Mouse (Mus musculus) hindbrain, embryonic 10.5 days (tissue): ENCODE measurements around the gene Zfand3. TPM values are rescaled to one million over a fixed set of nuclear protein-coding genes. Genes with fewer than 3 reads are reported as not detected.
A peak's percentile ranks its signal among the peaks of the same experiment; 100 is the strongest.

Source experiments
- DNase-seq: peaks from one replicate; pipeline ENCODE4 v3.0.0-alpha.2; 2017; ENCODE audit warnings: low spot score
- H3K27ac ChIP-seq: fragments of 300-500 bp; sonication (generic); 2 replicates; pipeline ENCODE4 v1.5.1; 2016; ENCODE audit warnings: mild to moderate bottlenecking, moderate library complexity
- H3K27me3 ChIP-seq: fragments of 300-500 bp; sonication (generic); 2 replicates; pipeline ENCODE4 v1.6.1; 2016; ENCODE audit warnings: mild to moderate bottlenecking; ENCODE audit not compliant: poor library complexity, insufficient read depth, severe bottlenecking
- H3K36me3 ChIP-seq: fragments of 300-500 bp; sonication (generic); 2 replicates; pipeline ENCODE4 v1.6.1; 2016; ENCODE audit warnings: mild to moderate bottlenecking, moderate library complexity
- H3K4me1 ChIP-seq: fragments of 300-500 bp; sonication (generic); replicated peaks from 2 replicates; pipeline ENCODE4 v1.6.1; 2016; ENCODE audit warnings: mild to moderate bottlenecking
- H3K4me3 ChIP-seq: fragments of 300-500 bp; sonication (generic); 2 replicates; pipeline ENCODE4 v1.5.1; 2016; ENCODE audit warnings: mild to moderate bottlenecking, moderate library complexity
- H3K9me3 ChIP-seq: fragments of 300-500 bp; sonication (generic); 2 replicates; pipeline ENCODE4 v1.6.1; 2016; ENCODE audit warnings: mild to moderate bottlenecking, moderate library complexity
- WGBS: fragments of 180-500 bp; shearing (Covaris S2); methylation state at CpG from one replicate; pipeline ENCODE4 v1.1.7; 2016; 5-methylcytosine and 5-hydroxymethylcytosine counted together
- polyA plus RNA-seq: library from polyadenylated mRNA; unstranded; fragments of >200 nt; fragmentation: Nextera tagmentation; extraction: Ambion mirVana; gene quantifications from 2 replicates; pipeline ENCODE4 v1.2.1, GENCODE M21; 2016

Zfand3 gene
- polyA plus RNA-seq, 1 experiment from 2014 or later = 97.7 TPM

- no peak overlapping the region for H3K4me3 ChIP-seq
- DNase-seq = no peak
- no peaks in the 10 kb centered on the region for H3K9me3 ChIP-seq
- peaks cover 17% of the 10 kb centered on the region; the same call in 1 of the 2 replicates for H3K36me3 ChIP-seq
- H3K27ac ChIP-seq = no peak overlapping the region
- WGBS = 89% methylated on average over 7 of the region's 7 CpGs
- H3K27me3 ChIP-seq = no peaks in the 10 kb centered on the region
- 0 out of 2 replicates have a peak, but pooled peaks cover 3% of the 10 kb centered on the region for H3K4me1 ChIP-seq
Observed at GRCm38 (mm10) chr17:30129220-30129619, 124.7 kb downstream of the Zfand3 start.

GRCm38 (mm10) chr17:30130326-30130725, 125.8 kb downstream of the Zfand3 start:
- 87% methylated on average over 4 of the region's 4 CpGs for WGBS

DNA sequence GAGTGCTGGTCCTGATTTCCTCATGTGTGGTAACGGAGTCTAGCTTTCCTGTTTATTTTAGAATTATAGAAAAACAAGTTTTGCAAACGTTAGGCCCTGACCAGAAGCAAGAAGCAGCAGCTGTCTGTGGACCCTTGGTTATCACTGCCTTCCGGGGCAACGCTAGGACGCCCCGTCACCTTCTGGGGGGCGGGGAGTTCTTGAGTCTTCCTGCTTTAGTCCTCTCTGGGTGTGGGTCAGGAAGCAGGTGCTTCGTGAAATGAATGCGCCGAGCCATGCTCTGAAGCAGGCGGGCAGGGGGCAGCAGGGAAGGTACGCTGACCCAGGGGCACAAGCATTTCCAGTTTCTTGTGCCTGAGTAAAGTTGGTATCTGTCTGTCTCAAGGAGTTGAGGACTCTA, 129.1 kb downstream of the Zfand3 start:
- H3K36me3 ChIP-seq = peaks cover 27% of the 10 kb centered on the region
- H3K9me3 ChIP-seq = no peaks in the 10 kb centered on the region
- no peak overlapping the region for H3K4me3 ChIP-seq
- no peak for DNase-seq
- 87% methylated on average over 12 of the region's 12 CpGs for WGBS
- H3K4me1 ChIP-seq = 0 out of 2 replicates have a peak, but pooled peaks cover 3% of the 10 kb centered on the region
- no peaks in the 10 kb centered on the region for H3K27me3 ChIP-seq
- no peak overlapping the region for H3K27ac ChIP-seq

More at GRCm38 (mm10) chr17:30130326-30130725, 125.8 kb downstream of the Zfand3 start:
- H3K27me3 ChIP-seq = no peaks in the 10 kb centered on the region
- no peak for DNase-seq
- H3K36me3 ChIP-seq = peaks cover 10% of the 10 kb centered on the region
- no peak overlapping the region for H3K4me3 ChIP-seq
- no peaks in the 10 kb centered on the region for H3K9me3 ChIP-seq
- H3K27ac ChIP-seq = no peak overlapping the region
- 0 out of 2 replicates have a peak, but pooled peaks cover 3% of the 10 kb centered on the region for H3K4me1 ChIP-seq

DNA sequence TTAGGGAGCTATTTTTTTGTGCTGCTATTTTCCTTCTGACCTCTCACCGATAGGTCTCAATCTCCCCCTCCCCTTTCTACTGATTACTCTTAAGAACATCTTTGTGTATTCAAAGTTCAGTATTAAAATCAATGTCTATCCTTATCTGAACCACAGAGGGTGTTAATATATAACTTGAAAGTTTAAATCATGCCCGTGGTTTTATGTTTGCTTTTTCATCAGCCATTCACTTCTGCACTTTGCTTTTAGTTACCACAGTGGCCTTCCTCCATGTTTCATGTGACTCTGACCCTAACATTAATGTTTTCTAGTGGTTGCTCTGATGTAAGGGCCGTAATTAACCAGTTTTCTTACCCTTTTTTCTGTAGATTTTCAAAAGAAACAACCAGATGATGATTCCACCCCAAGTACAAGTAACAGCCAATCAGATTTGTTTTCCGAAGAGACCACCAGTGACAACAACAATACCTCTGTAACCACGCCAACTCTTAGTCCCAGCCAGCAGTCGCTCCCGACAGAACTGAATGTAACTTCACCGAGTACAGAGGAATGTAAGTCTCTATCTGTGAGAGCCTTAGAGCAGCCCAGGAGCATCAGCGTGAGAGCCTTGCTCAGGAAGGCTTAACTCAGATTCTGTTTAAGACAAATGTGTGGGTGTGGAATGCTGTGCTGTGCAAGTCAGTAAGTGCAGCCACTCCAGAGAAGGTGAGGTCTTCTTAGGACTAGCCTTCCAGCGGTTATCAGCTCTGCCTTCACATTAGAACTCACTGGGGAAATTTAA, 130.6 kb downstream of the Zfand3 start:
- Histone ChIP-seq H3K27ac (no peak overlapping the region), H3K36me3 (peaks cover 27% of the 10 kb centered on the region), H3K4me1 (0 out of 2 replicates have a peak, but pooled peaks cover 3% of the 10 kb centered on the region), H3K4me3 (no peak overlapping the region), H3K27me3 (no peaks in the 10 kb centered on the region), H3K9me3 (no peaks in the 10 kb centered on the region)
- WGBS = 84% methylated on average over 10 of the region's 10 CpGs
- no peak for DNase-seq

DNA sequence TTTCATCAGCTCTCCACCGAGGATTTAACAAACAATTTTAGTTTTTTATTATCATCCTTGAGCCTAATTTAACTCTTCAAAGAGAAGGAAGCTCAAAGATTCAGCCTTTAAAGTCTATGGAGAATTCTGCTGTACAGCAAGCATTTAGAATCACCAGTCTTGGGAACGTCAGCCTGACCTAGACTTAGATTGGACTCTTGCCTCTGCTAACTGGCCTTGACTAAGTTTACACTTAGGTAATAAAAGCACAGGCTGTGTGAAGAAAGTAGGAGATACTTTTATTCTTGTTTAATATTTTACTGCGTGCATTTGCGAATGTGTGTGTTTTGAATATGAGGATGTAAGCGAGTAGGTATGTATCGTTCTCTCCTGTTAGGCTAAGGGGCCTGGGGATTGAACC, 131.4 kb downstream of the Zfand3 start:
- 96% methylated on average over 6 of the region's 6 CpGs for WGBS
- Histone ChIP-seq H3K27ac (no peak overlapping the region), H3K4me1 (0 out of 2 replicates have a peak, but pooled peaks cover 3% of the 10 kb centered on the region), H3K36me3 (peaks cover 27% of the 10 kb centered on the region), H3K27me3 (no peaks in the 10 kb centered on the region), H3K4me3 (no peak overlapping the region), H3K9me3 (no peaks in the 10 kb centered on the region)
- DNase-seq = no peak

DNA sequence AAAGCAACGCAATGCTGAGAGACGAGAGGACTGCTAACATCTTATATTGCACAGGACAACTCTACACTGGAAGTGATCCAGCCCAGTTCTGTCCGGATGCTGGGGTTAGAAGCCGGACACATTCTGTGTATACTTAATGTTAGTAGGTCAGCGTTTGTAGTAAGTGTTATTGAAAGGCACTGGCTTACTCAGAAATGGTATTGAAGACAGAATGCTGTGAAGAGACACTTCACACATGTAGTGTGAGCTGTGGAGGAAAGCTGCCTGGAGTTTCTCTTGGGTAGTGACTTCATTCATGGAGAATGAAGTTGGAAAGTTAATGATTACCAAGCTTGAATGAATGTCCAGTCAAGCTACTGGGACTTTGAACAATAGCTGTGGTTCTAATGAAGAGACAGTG, 132.2 kb downstream of the Zfand3 start:
- Histone ChIP-seq H3K27me3 (no peaks in the 10 kb centered on the region), H3K36me3 (peaks cover 30% of the 10 kb centered on the region), H3K27ac (no peak overlapping the region), H3K4me3 (no peak overlapping the region), H3K9me3 (no peaks in the 10 kb centered on the region), H3K4me1 (0 out of 2 replicates have a peak, but pooled peaks cover 3% of the 10 kb centered on the region)
- no peak for DNase-seq
- 94% methylated on average over 5 of the region's 5 CpGs for WGBS

- DNase-seq = no peak
- no peaks in the 10 kb centered on the region for H3K9me3 ChIP-seq
- H3K36me3 ChIP-seq = peaks cover 30% of the 10 kb centered on the region
- H3K27me3 ChIP-seq = no peaks in the 10 kb centered on the region
- 89% methylated on average over 4 of the region's 4 CpGs for WGBS
- no peak overlapping the region for H3K27ac ChIP-seq
- H3K4me3 ChIP-seq = no peak overlapping the region
- 0 out of 2 replicates have a peak, but pooled peaks cover 3% of the 10 kb centered on the region for H3K4me1 ChIP-seq
Observed at GRCm38 (mm10) chr17:30137115-30137514, 132.6 kb downstream of the Zfand3 start.

- no peak overlapping the region for H3K27ac ChIP-seq
- 86% methylated on average over 6 of the region's 6 CpGs for WGBS
Observed at GRCm38 (mm10) chr17:30144114-30144513, 139.6 kb downstream of the Zfand3 start.

DNA sequence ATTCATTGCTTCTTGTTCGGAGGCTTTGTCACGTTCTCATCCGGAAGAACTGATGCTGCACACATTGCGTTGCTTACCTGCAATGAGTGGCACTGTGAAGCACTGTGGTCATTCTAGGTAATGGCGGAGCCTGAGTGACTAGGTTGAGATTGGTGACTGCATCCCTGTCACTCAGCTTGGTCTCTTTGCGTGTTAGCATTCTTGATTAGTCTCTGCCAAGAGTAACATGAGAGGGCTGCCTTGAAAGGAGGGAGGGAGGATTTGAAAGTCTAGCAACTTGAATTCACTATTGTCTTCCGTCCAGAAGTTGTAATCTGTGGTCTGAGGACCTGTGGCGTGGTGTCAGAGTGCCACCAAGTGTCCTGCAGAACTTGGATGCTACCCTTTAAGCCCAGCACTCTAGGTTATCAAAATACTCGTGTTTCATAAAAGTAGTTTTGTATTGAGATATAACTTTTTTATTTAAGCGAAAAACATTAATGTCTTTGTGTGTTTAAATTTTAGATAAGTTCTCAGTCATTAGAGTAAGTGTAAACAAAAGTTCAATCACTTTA, 141.1 kb downstream of the Zfand3 start:
- Histone ChIP-seq H3K27me3 (no peaks in the 10 kb centered on the region), H3K4me1 (peaks cover 32% of the 10 kb centered on the region), H3K36me3 (0 out of 2 replicates have a peak, but pooled peaks cover 6% of the 10 kb centered on the region), H3K4me3 (no peak overlapping the region), H3K27ac (no peak overlapping the region), H3K9me3 (no peaks in the 10 kb centered on the region)
- WGBS = 77% methylated on average over 10 of the region's 10 CpGs
- no peak for DNase-seq

More at GRCm38 (mm10) chr17:30144114-30144513, 139.6 kb downstream of the Zfand3 start:
- H3K9me3 ChIP-seq = no peaks in the 10 kb centered on the region
- DNase-seq = no peak
- no peak overlapping the region for H3K4me3 ChIP-seq
- H3K27me3 ChIP-seq = no peaks in the 10 kb centered on the region
- H3K4me1 ChIP-seq = peaks cover 25% of the 10 kb centered on the region
- 0 out of 2 replicates have a peak, but pooled peaks cover 6% of the 10 kb centered on the region for H3K36me3 ChIP-seq

GRCm38 (mm10) chr17:30146555-30146954, 142.0 kb downstream of the Zfand3 start:
- Histone ChIP-seq H3K27ac (no peak overlapping the region), H3K27me3 (no peaks in the 10 kb centered on the region), H3K36me3 (0 out of 2 replicates have a peak, but pooled peaks cover 4% of the 10 kb centered on the region), H3K4me1 (peaks cover 32% of the 10 kb centered on the region), H3K9me3 (no peaks in the 10 kb centered on the region), H3K4me3 (no peak overlapping the region)
- 90% methylated on average over 7 of the region's 7 CpGs for WGBS
- DNase-seq = no peak

DNA sequence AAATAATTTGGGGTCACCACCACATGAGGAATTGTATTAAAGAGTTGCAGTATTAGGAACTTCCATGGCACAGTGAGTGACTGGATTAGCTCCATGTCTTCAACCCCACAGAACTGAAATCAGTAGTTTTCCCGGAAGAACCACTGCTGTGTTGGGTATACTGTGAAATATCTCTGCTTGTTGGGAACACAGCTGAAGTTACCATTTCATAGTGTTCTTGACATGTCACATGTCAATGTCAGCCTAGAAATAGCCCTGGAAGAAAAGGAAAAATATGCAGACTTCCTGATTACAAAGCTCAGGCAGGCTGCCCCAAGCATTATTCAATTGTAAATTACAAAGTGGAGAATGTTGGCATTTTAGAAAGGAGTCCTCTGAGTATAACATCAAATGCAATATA, 143.4 kb downstream of the Zfand3 start:
- Histone ChIP-seq H3K4me3 (no peak overlapping the region), H3K9me3 (no peaks in the 10 kb centered on the region), H3K27me3 (no peaks in the 10 kb centered on the region), H3K27ac (no peak overlapping the region), H3K4me1 (peaks cover 37% of the 10 kb centered on the region), H3K36me3 (0 out of 2 replicates have a peak, but pooled peaks cover 3% of the 10 kb centered on the region)
- DNase-seq = no peak
- 82% methylated on average over 1 of the region's 1 CpGs for WGBS

DNA sequence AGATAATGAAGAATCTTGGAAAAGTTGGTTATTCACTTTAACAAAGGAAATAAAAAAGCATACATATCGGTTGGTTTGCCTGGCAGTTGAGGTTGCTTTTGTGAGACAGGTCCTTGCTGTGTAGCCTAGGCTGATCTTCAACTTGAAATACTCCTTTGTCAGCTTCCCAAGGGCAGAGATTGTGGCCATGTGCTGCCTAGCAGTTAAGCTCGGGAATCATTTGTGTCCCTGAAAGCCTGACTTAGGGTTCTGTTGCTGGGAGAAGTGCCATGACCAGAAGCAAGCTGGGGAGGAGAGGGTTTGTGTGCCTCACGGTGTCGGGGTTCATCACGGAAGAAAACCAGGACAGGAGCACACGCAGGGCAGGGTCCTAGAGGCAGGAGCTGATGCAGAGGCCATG, 143.8 kb downstream of the Zfand3 start:
- 75% methylated on average over 6 of the region's 6 CpGs for WGBS
- H3K9me3 ChIP-seq = no peaks in the 10 kb centered on the region
- H3K4me3 ChIP-seq = no peak overlapping the region
- H3K27me3 ChIP-seq = no peaks in the 10 kb centered on the region
- no peak for DNase-seq
- peak overlapping the region; percentile 62; the same call in 1 of the 2 replicates for H3K27ac ChIP-seq
- H3K4me1 ChIP-seq = peaks cover 37% of the 10 kb centered on the region
- 0 out of 2 replicates have a peak, but pooled peaks cover 3% of the 10 kb centered on the region for H3K36me3 ChIP-seq

DNA sequence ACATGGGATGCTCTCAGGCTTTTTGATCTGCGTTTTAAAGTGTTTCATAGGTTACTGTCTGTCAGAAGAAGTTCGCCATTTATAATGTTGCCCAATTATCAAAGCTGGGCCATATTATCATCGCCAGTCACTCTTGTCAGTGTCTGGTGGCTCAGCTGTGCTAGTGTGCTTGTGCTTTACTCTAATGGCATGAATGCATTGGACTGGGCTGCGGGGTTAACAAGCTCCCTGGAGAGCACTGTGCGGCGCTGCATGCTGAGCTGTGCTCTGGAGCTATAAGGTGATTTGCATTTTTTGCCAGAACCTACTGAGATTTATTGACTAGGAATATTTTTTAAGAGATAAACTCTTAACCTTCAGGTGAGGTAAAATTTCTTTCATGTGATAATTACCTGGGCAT, 145.4 kb downstream of the Zfand3 start:
- 82% methylated on average over 6 of the region's 6 CpGs for WGBS
- H3K36me3 ChIP-seq = no peaks in the 10 kb centered on the region
- H3K4me3 ChIP-seq = no peak overlapping the region
- no peaks in the 10 kb centered on the region for H3K27me3 ChIP-seq
- peaks cover 42% of the 10 kb centered on the region for H3K4me1 ChIP-seq
- DNase-seq = no peak
- no peak overlapping the region for H3K27ac ChIP-seq
- H3K9me3 ChIP-seq = no peaks in the 10 kb centered on the region
